9 mouse cellular contexts compared by ENCODE assay signal in the genomic region with DNA sequence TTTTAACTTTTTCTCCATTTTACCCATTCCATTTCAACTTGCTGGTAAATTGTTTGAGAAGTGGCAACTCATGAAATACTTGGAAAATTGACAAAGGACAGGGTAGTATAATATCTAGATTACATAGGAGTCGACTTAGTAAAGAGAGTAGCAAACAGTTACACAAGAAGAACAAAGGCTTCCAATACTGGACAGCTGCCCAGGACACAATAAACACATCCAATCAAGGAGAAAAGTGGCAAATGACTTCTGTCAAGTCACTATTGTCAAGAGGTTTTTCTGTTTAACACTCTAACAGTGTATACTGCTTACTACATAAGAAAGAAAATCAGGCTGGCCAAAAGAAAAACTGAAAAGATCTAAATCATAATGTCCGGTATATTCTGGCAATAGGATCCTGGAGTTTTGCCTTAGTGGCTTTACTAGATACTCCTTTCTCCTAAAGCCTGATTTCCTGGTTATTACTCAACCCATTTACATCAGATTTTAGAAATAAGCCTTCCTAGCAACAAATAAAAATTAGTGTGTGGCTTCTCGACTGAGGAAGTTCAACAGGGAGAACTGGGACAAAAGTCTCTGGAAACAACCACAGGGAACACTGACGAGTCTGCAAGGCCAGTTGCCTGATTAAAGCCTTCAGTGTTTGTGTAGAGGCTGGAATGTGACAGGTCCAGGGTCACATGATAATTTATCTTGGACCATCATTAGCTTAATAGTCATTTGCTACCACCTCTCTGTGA. TPM values are rescaled to one million over a fixed set of nuclear protein-coding genes. Genes with fewer than 3 reads are reported as not detected.
DNase-seq lines count a peak whose midpoint lies in the region; ATAC-seq and TF ChIP-seq lines count a peak whose summit lies in the region.
"Had no signal": no experiment of that assay in that cellular context is flagged by ENCODE, and none has a peak within 500 bp of the region (broad histone marks: within the 10 kb centered on the region; RNA-seq: fewer than 3 reads in every experiment).

No protein-coding gene starts in this region.

- 72% methylated on average over 4 of the region's 4 CpGs for WGBS in forebrain, embryonic 12.5 days
- 58% methylated on average over 4 of the region's 4 CpGs for WGBS in forebrain, embryonic 16.5 days
- 78% methylated on average over 4 of the region's 4 CpGs for WGBS in midbrain, embryonic 13.5 days
- WGBS in midbrain, embryonic 14.5 days, result 73% methylated on average over 4 of the region's 4 CpGs
- 60% methylated on average over 4 of the region's 4 CpGs for WGBS in liver, embryonic 12.5 days (ENCODE audit: insufficient replicate concordance)
- WGBS in stomach, postnatal 0 days, result 39% methylated on average over 4 of the region's 4 CpGs

- TF ChIP-seq EP300 in stomach, postnatal 0 days (optimal IDR thresholded peaks at IDR 0.05), result no peak

- TF ChIP-seq CTCF in stomach, postnatal 0 days (IDR thresholded peaks at IDR 0.05; ENCODE audit: low read depth), result no peak

- no peaks in the 10 kb centered on the region for H3K36me3 ChIP-seq in forebrain, embryonic 12.5 days (replicated peaks)
- no peaks in the 10 kb centered on the region for H3K36me3 ChIP-seq in forebrain, embryonic 16.5 days (ENCODE audit: control insufficient read depth, insufficient read depth)
- H3K36me3 ChIP-seq in midbrain, embryonic 13.5 days, result no peaks in the 10 kb centered on the region
- no peaks in the 10 kb centered on the region for H3K36me3 ChIP-seq in midbrain, embryonic 14.5 days (ENCODE audit: control insufficient read depth, insufficient read depth, low read length)
- no peaks in the 10 kb centered on the region; the same call in 1 of the 2 replicates for H3K36me3 ChIP-seq in liver, embryonic 12.5 days
- H3K36me3 ChIP-seq in stomach, postnatal 0 days (ENCODE audit: control insufficient read depth, insufficient read depth, low read length), result no peaks in the 10 kb centered on the region

- H3K9me3 ChIP-seq in forebrain, embryonic 12.5 days, result no peaks in the 10 kb centered on the region
- H3K9me3 ChIP-seq in forebrain, embryonic 16.5 days (ENCODE audit: control insufficient read depth, low read length), result no peaks in the 10 kb centered on the region
- H3K9me3 ChIP-seq in midbrain, embryonic 13.5 days, result no peaks in the 10 kb centered on the region
- H3K9me3 ChIP-seq in midbrain, embryonic 14.5 days (ENCODE audit: control insufficient read depth, low read length), result no peaks in the 10 kb centered on the region
- no peaks in the 10 kb centered on the region for H3K9me3 ChIP-seq in liver, embryonic 12.5 days (replicated peaks)
- H3K9me3 ChIP-seq in stomach, postnatal 0 days (ENCODE audit: control insufficient read depth, low read length), result no peaks in the 10 kb centered on the region

- no peak for DNase-seq in midbrain, embryonic 14.5 days
- no peak for DNase-seq in stomach, postnatal 0 days (ENCODE audit: low spot score)
- DNase-seq in ovary, postnatal 10 days (ENCODE audit: low spot score), result no peak
- no peak for DNase-seq in layer of hippocampus, adult 11-12 months (ENCODE audit: low spot score)
- DNase-seq: heart, postnatal 36 days had no signal

- no peak for ATAC-seq in forebrain, embryonic 12.5 days (ENCODE audit: low FRiP score)
- no peak for ATAC-seq in forebrain, embryonic 16.5 days
- no peak for ATAC-seq in midbrain, embryonic 13.5 days
- no peak for ATAC-seq in midbrain, embryonic 14.5 days (ENCODE audit: low FRiP score, low TSS enrichment)
- ATAC-seq in liver, embryonic 12.5 days, result no peak
- no peak for ATAC-seq in stomach, postnatal 0 days (ENCODE audit: low FRiP score, low TSS enrichment)

- peak overlapping the region; percentile 57; the same call in 1 of the 2 replicates for H3K4me2 ChIP-seq in forebrain, embryonic 12.5 days
- no peak overlapping the region for H3K4me2 ChIP-seq in forebrain, embryonic 16.5 days (ENCODE audit: low read length)
- H3K4me2 ChIP-seq in midbrain, embryonic 13.5 days (replicated peaks), result peak overlapping the region; percentile 66; the same call in 1 of the 2 replicates
- no peak overlapping the region for H3K4me2 ChIP-seq in midbrain, embryonic 14.5 days (ENCODE audit: low read length)
- H3K4me2 ChIP-seq in liver, embryonic 12.5 days, result peak overlapping the region; percentile 66
- H3K4me2 ChIP-seq in stomach, postnatal 0 days (replicated peaks; ENCODE audit: low read depth), result 0 out of 2 replicates have a peak overlapping the region, but pooled peaks have one; percentile 61

- no peak overlapping the region for H3K9ac ChIP-seq in forebrain, embryonic 12.5 days
- H3K9ac ChIP-seq in forebrain, embryonic 16.5 days (replicated peaks; ENCODE audit: low read depth, low read length), result no peak overlapping the region
- H3K9ac ChIP-seq in midbrain, embryonic 13.5 days (replicated peaks), result no peak overlapping the region; the same call in 1 of the 2 replicates
- no peak overlapping the region for H3K9ac ChIP-seq in midbrain, embryonic 14.5 days (replicated peaks; ENCODE audit: low read length)
- H3K9ac ChIP-seq in liver, embryonic 12.5 days, result no peak overlapping the region
- no peak overlapping the region for H3K9ac ChIP-seq in stomach, postnatal 0 days (ENCODE audit: low read length)

- H3K27ac ChIP-seq in forebrain, embryonic 12.5 days, result no peak overlapping the region
- H3K27ac ChIP-seq in forebrain, embryonic 16.5 days (ENCODE audit: low read length), result no peak overlapping the region
- no peak overlapping the region for H3K27ac ChIP-seq in midbrain, embryonic 13.5 days
- H3K27ac ChIP-seq in midbrain, embryonic 14.5 days (replicated peaks; ENCODE audit: low read depth, low read length), result no peak overlapping the region
- H3K27ac ChIP-seq in liver, embryonic 12.5 days, result no peak overlapping the region
- H3K27ac ChIP-seq in stomach, postnatal 0 days (replicated peaks), result no peak overlapping the region

- no peaks in the 10 kb centered on the region for H3K27me3 ChIP-seq in forebrain, embryonic 12.5 days
- no peaks in the 10 kb centered on the region for H3K27me3 ChIP-seq in forebrain, embryonic 16.5 days (replicated peaks; ENCODE audit: control insufficient read depth, insufficient read depth, low read length)
- H3K27me3 ChIP-seq in midbrain, embryonic 13.5 days, result no peaks in the 10 kb centered on the region
- H3K27me3 ChIP-seq in midbrain, embryonic 14.5 days (ENCODE audit: control insufficient read depth, insufficient read depth, low read length), result no peaks in the 10 kb centered on the region
- H3K27me3 ChIP-seq in liver, embryonic 12.5 days (replicated peaks), result no peaks in the 10 kb centered on the region
- H3K27me3 ChIP-seq in stomach, postnatal 0 days (ENCODE audit: control insufficient read depth, insufficient read depth, low read length), result no peaks in the 10 kb centered on the region

- H3K4me1 ChIP-seq in forebrain, embryonic 12.5 days, result peaks cover 10% of the 10 kb centered on the region
- H3K4me1 ChIP-seq in forebrain, embryonic 16.5 days (replicated peaks; ENCODE audit: control insufficient read depth, insufficient read depth, low read length), result peaks cover 6% of the 10 kb centered on the region; the same call in 1 of the 2 replicates
- peaks cover 19% of the 10 kb centered on the region for H3K4me1 ChIP-seq in midbrain, embryonic 13.5 days (replicated peaks)
- peaks cover 12% of the 10 kb centered on the region for H3K4me1 ChIP-seq in midbrain, embryonic 14.5 days (ENCODE audit: control insufficient read depth, insufficient read depth, low read length)
- peaks cover 12% of the 10 kb centered on the region for H3K4me1 ChIP-seq in liver, embryonic 12.5 days
- H3K4me1 ChIP-seq in stomach, postnatal 0 days (replicated peaks; ENCODE audit: control insufficient read depth, insufficient read depth), result peaks cover 2% of the 10 kb centered on the region; the same call in 1 of the 2 replicates

- H3K4me3 ChIP-seq in forebrain, embryonic 12.5 days (replicated peaks), result no peak overlapping the region
- no peak overlapping the region for H3K4me3 ChIP-seq in forebrain, embryonic 16.5 days (replicated peaks; ENCODE audit: low read length)
- H3K4me3 ChIP-seq in midbrain, embryonic 13.5 days (replicated peaks), result no peak overlapping the region
- no peak overlapping the region for H3K4me3 ChIP-seq in midbrain, embryonic 14.5 days (replicated peaks; ENCODE audit: low read depth, low read length)
- peak overlapping the region; percentile 79; the same call in 1 of the 2 replicates for H3K4me3 ChIP-seq in liver, embryonic 12.5 days
- no peak overlapping the region for H3K4me3 ChIP-seq in stomach, postnatal 0 days (ENCODE audit: low read depth, low read length)

RNA-seq across cellular contexts. Expression of a gene that starts 1.3 kb away (rescaled TPM):
- polyA plus RNA-seq in forebrain, embryonic 12.5 days (2016; fragmentation: Nextera tagmentation; extraction: Ambion mirVana), result 22.9 and 28.3 TPM in 2 replicates
- polyA plus RNA-seq in forebrain, embryonic 16.5 days (2015; fragmentation: Nextera tagmentation; extraction: Ambion mirVana), result 22.4 and 26.0 TPM in 2 replicates
- polyA plus RNA-seq in midbrain, embryonic 13.5 days (2015; fragmentation: Nextera tagmentation; extraction: Ambion mirVana), result 21.0 and 22.1 TPM in 2 replicates
- polyA plus RNA-seq in midbrain, embryonic 14.5 days (2014; fragmentation: Nextera tagmentation; extraction: Ambion mirVana), result 20.9 and 24.6 TPM in 2 replicates
- polyA plus RNA-seq in liver, embryonic 12.5 days (2016; fragmentation: Nextera tagmentation; extraction: Ambion mirVana), result 29.1 and 30.2 TPM in 2 replicates
- 27.4 and 29.4 TPM in 2 replicates for polyA plus RNA-seq in stomach, postnatal 0 days (2015; fragmentation: Nextera tagmentation; extraction: Ambion mirVana)

RNA-seq across cellular contexts. Expression of a gene that starts 50.6 kb away (rescaled TPM):
- 63.0 and 70.3 TPM in 2 replicates for polyA plus RNA-seq in forebrain, embryonic 12.5 days (2016; fragmentation: Nextera tagmentation; extraction: Ambion mirVana)
- 107 and 108 TPM in 2 replicates for polyA plus RNA-seq in forebrain, embryonic 16.5 days (2015; fragmentation: Nextera tagmentation; extraction: Ambion mirVana)
- polyA plus RNA-seq in midbrain, embryonic 13.5 days (2015; fragmentation: Nextera tagmentation; extraction: Ambion mirVana), result 93.3 and 106 TPM in 2 replicates
- polyA plus RNA-seq in midbrain, embryonic 14.5 days (2014; fragmentation: Nextera tagmentation; extraction: Ambion mirVana), result 78.4 and 78.7 TPM in 2 replicates
- polyA plus RNA-seq in liver, embryonic 12.5 days (2016; fragmentation: Nextera tagmentation; extraction: Ambion mirVana), result 17.5 and 18.7 TPM in 2 replicates
- polyA plus RNA-seq in stomach, postnatal 0 days (2015; fragmentation: Nextera tagmentation; extraction: Ambion mirVana), result 28.8 and 30.4 TPM in 2 replicates

Comparison
In these comparisons a context has a peak if more than half of its experiments do, and no peak if none do; other contexts are left out.
1. H3K4me2 ChIP-seq: peak in forebrain, embryonic 12.5 days (single experiment), midbrain, embryonic 13.5 days (single experiment), liver, embryonic 12.5 days (single experiment) and stomach, postnatal 0 days (single experiment); none in forebrain, embryonic 16.5 days (single experiment) and midbrain, embryonic 14.5 days (single experiment).